ENCODE assay signal across 8 mouse cellular contexts in the genomic region with DNA sequence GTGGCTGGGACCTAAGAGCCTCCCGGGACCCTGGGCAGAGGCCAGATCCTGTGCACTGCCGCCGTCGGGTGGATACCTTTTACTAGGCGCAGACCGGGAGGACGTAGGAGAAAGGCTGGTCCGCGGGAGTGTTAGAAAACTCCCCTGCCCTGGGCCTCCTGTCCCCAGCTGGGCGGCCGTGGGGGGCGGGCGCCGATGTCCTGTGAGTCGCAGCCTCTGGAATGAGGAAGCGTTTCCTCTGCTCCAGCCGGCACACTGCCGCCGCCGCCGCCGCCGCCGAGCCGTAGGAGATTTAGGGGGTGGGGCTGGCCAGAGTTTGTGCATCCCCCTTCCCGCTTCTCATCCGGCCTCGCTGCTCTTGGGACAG. TPM values are rescaled to one million over a fixed set of nuclear protein-coding genes. Genes with fewer than 3 reads are reported as not detected.
A peak's percentile ranks its signal among the peaks of the same experiment; 100 is the strongest.
DNase-seq lines count a peak whose midpoint lies in the region; ATAC-seq and TF ChIP-seq lines count a peak whose summit lies in the region.

No protein-coding gene starts in this region.

- 0% methylated on average over 28 of the region's 28 CpGs for WGBS in heart, embryonic 13.5 days
- under 1% methylated on average over 28 of the region's 28 CpGs for WGBS in kidney, embryonic 15.5 days
- WGBS in lung, postnatal 0 days: under 1% methylated on average over 16 of the region's 28 CpGs

- H3K36me3 ChIP-seq in heart, embryonic 13.5 days: peaks cover 48% of the 10 kb centered on the region
- H3K36me3 ChIP-seq in kidney, embryonic 15.5 days: peaks cover 40% of the 10 kb centered on the region
- H3K36me3 ChIP-seq in lung, postnatal 0 days (ENCODE audit: insufficient read depth, low read length): no peaks in the 10 kb centered on the region

- H3K9me3 ChIP-seq in heart, embryonic 13.5 days: no peaks in the 10 kb centered on the region
- H3K9me3 ChIP-seq in kidney, embryonic 15.5 days (replicated peaks): no peaks in the 10 kb centered on the region
- no peaks in the 10 kb centered on the region for H3K9me3 ChIP-seq in lung, postnatal 0 days (ENCODE audit: low read length)

- in situ Hi-C loops in Patski (cut with MboI; ENCODE audit: low pct_unique_long_range_greater_than_20kb): no loop called here

- DNase-seq in 3134 (ENCODE audit: extremely low read depth, insufficient read length, low spot score) (peak; percentile 92), Patski (ENCODE audit: low read depth, low spot score) (no peak)
- DNase-seq in lung, postnatal 0 days (ENCODE audit: low spot score): peak; percentile 96
- peak; percentile 73 for DNase-seq in ovary, postnatal 36 days (ENCODE audit: low spot score)
- no peak for DNase-seq in frontal cortex, postnatal 25 days (ENCODE audit: low spot score in 2 of 2)

- no peaks in the 10 kb centered on the region; the same call in none of the 2 replicates for H3K4me1 ChIP-seq in embryonic fibroblast, embryonic 13.5 days (ENCODE audit: control insufficient read depth, insufficient read depth, low read length)
- peaks cover 41% of the 10 kb centered on the region for H3K4me1 ChIP-seq in heart, embryonic 13.5 days
- peaks cover 36% of the 10 kb centered on the region for H3K4me1 ChIP-seq in kidney, embryonic 15.5 days
- peaks cover 9% of the 10 kb centered on the region; the same call in 1 of the 2 replicates for H3K4me1 ChIP-seq in lung, postnatal 0 days (ENCODE audit: insufficient read depth, low read depth, low read length)

- H3K4me3 ChIP-seq in embryonic fibroblast, embryonic 13.5 days (ENCODE audit: insufficient read depth, low read length): peak overlapping the region; percentile 98
- H3K4me3 ChIP-seq in heart, embryonic 13.5 days: peak overlapping the region; percentile 99
- peak overlapping the region; percentile 83 for H3K4me3 ChIP-seq in kidney, embryonic 15.5 days (replicated peaks)
- peak overlapping the region; percentile 91 for H3K4me3 ChIP-seq in lung, postnatal 0 days (ENCODE audit: low read depth, low read length)

- CTCF ChIA-PET in Patski (lab: Charles Lee): interaction anchor here (1.1 to 2.2 kb wide), 5 partner anchors 10 to 39 kb away, joined by 3 to 9 read pairs (median 4); a partner anchor contains a TSS

- peak; percentile 63 for TF ChIP-seq EP300 in lung, postnatal 0 days (IDR thresholded peaks at IDR 0.05)

- POLR2A ChIA-PET in Patski (lab: Charles Lee): interaction anchor here (0.6 to 1.3 kb wide), 5 partner anchors 17 to 931 kb away, joined by 3 to 5 read pairs (median 3); a partner anchor contains a TSS

- peak; percentile 88 for ATAC-seq in Patski
- peak; percentile 75 for ATAC-seq in heart, embryonic 13.5 days (ENCODE audit: extremely low read depth, insufficient number of reproducible peaks, low FRiP score, low TSS enrichment)
- peak; percentile 88 for ATAC-seq in kidney, embryonic 15.5 days (replicated peaks; ENCODE audit: low FRiP score)
- peak; percentile 90 for ATAC-seq in lung, postnatal 0 days

- TF ChIP-seq CTCF in Patski (IDR thresholded peaks at IDR 0.05): no peak
- TF ChIP-seq CTCF in embryonic fibroblast, embryonic 13.5 days (IDR thresholded peaks at IDR 0.05; ENCODE audit: borderline replicate concordance, insufficient read depth, low read length): no peak
- TF ChIP-seq CTCF in lung, postnatal 0 days (IDR thresholded peaks at IDR 0.05): peak; percentile 13; the same call in 1 of the 2 replicates

- H3K9ac ChIP-seq in heart, embryonic 13.5 days: peak overlapping the region; percentile 96
- peak overlapping the region; percentile 79 for H3K9ac ChIP-seq in kidney, embryonic 15.5 days
- peak overlapping the region; percentile 93 for H3K9ac ChIP-seq in lung, postnatal 0 days (replicated peaks; ENCODE audit: low read depth)

- no peaks in the 10 kb centered on the region for H3K27me3 ChIP-seq in Patski
- H3K27me3 ChIP-seq in heart, embryonic 13.5 days (replicated peaks): no peaks in the 10 kb centered on the region
- H3K27me3 ChIP-seq in kidney, embryonic 15.5 days: no peaks in the 10 kb centered on the region
- no peaks in the 10 kb centered on the region for H3K27me3 ChIP-seq in lung, postnatal 0 days (replicated peaks; ENCODE audit: insufficient read depth, low read length)

- TF ChIP-seq POLR2A in embryonic fibroblast, embryonic 13.5 days (IDR thresholded peaks at IDR 0.05; ENCODE audit: low read depth, low read length): peak; percentile 57

- H3K4me2 ChIP-seq in heart, embryonic 13.5 days: peak overlapping the region; percentile 88
- H3K4me2 ChIP-seq in kidney, embryonic 15.5 days: peak overlapping the region; percentile 72
- peak overlapping the region; percentile 87 for H3K4me2 ChIP-seq in lung, postnatal 0 days (replicated peaks; ENCODE audit: low read depth, low read length)

- peak overlapping the region; percentile 93 for H3K27ac ChIP-seq in embryonic fibroblast, embryonic 13.5 days (ENCODE audit: insufficient read depth, low read length)
- H3K27ac ChIP-seq in heart, embryonic 13.5 days (replicated peaks): peak overlapping the region; percentile 99
- H3K27ac ChIP-seq in kidney, embryonic 15.5 days: peak overlapping the region; percentile 97
- peak overlapping the region; percentile 98 for H3K27ac ChIP-seq in lung, postnatal 0 days (ENCODE audit: low read length)

RNA-seq across cellular contexts. Expression of a gene that starts 0.6 kb away (rescaled TPM):
- polyA plus RNA-seq in Patski (2021): 157 TPM
- polyA plus RNA-seq in embryonic fibroblast, embryonic 13.5 days (2011; ENCODE audit: insufficient read length, low read depth, missing spikeins): 129 and 131 TPM in 2 replicates
- 236 and 262 TPM in 2 replicates for polyA plus RNA-seq in heart, embryonic 13.5 days (2015; fragmentation: Nextera tagmentation; extraction: Ambion mirVana)
- polyA plus RNA-seq in kidney, embryonic 15.5 days (2015; fragmentation: Nextera tagmentation; extraction: Ambion mirVana): 202 and 204 TPM in 2 replicates
- polyA plus RNA-seq in lung, postnatal 0 days (2015; fragmentation: Nextera tagmentation; extraction: Ambion mirVana): 373 and 379 TPM in 2 replicates

RNA-seq across cellular contexts. Expression of a gene that starts 0.7 kb away (rescaled TPM):
- polyA plus RNA-seq in Patski (2021): 79.4 TPM
- 37.9 and 40.7 TPM in 2 replicates for polyA plus RNA-seq in embryonic fibroblast, embryonic 13.5 days (2011; ENCODE audit: insufficient read length, low read depth, missing spikeins)
- polyA plus RNA-seq in heart, embryonic 13.5 days (2015; fragmentation: Nextera tagmentation; extraction: Ambion mirVana): 93.0 and 101 TPM in 2 replicates
- polyA plus RNA-seq in kidney, embryonic 15.5 days (2015; fragmentation: Nextera tagmentation; extraction: Ambion mirVana): 121 and 131 TPM in 2 replicates
- polyA plus RNA-seq in lung, postnatal 0 days (2015; fragmentation: Nextera tagmentation; extraction: Ambion mirVana): 160 and 177 TPM in 2 replicates

RNA-seq across cellular contexts. Expression of a gene that starts 17.3 kb away (rescaled TPM):
- polyA plus RNA-seq in Patski (2021): 6.0 TPM
- 4.2 and 4.5 TPM in 2 replicates for polyA plus RNA-seq in embryonic fibroblast, embryonic 13.5 days (2011; ENCODE audit: insufficient read length, low read depth, missing spikeins)
- polyA plus RNA-seq in heart, embryonic 13.5 days (2015; fragmentation: Nextera tagmentation; extraction: Ambion mirVana): 1.1 and 2.0 TPM in 2 replicates
- polyA plus RNA-seq in kidney, embryonic 15.5 days (2015; fragmentation: Nextera tagmentation; extraction: Ambion mirVana): 0.47 and 0.50 TPM in 2 replicates
- polyA plus RNA-seq in lung, postnatal 0 days (2015; fragmentation: Nextera tagmentation; extraction: Ambion mirVana): 1.4 and 2.2 TPM in 2 replicates

RNA-seq across cellular contexts. Expression of a gene that starts 21.4 kb away (rescaled TPM):
- polyA plus RNA-seq in Patski (2021): 33.0 TPM
- polyA plus RNA-seq in embryonic fibroblast, embryonic 13.5 days (2011; ENCODE audit: insufficient read length, low read depth, missing spikeins): 17.9 and 22.1 TPM in 2 replicates
- 11.0 and 11.7 TPM in 2 replicates for polyA plus RNA-seq in heart, embryonic 13.5 days (2015; fragmentation: Nextera tagmentation; extraction: Ambion mirVana)
- 17.7 and 18.2 TPM in 2 replicates for polyA plus RNA-seq in kidney, embryonic 15.5 days (2015; fragmentation: Nextera tagmentation; extraction: Ambion mirVana)
- 15.2 and 16.2 TPM in 2 replicates for polyA plus RNA-seq in lung, postnatal 0 days (2015; fragmentation: Nextera tagmentation; extraction: Ambion mirVana)

RNA-seq across cellular contexts. Expression of a gene that starts 21.8 kb away (rescaled TPM):
- polyA plus RNA-seq in Patski (2021): 5.6 TPM
- polyA plus RNA-seq in embryonic fibroblast, embryonic 13.5 days (2011; ENCODE audit: insufficient read length, low read depth, missing spikeins): 2.2 and 2.4 TPM in 2 replicates
- polyA plus RNA-seq in heart, embryonic 13.5 days (2015; fragmentation: Nextera tagmentation; extraction: Ambion mirVana): 0.56 and 0.60 TPM in 2 replicates
- polyA plus RNA-seq in kidney, embryonic 15.5 days (2015; fragmentation: Nextera tagmentation; extraction: Ambion mirVana): 1.5 and 1.7 TPM in 2 replicates
- 2.8 and 3.5 TPM in 2 replicates for polyA plus RNA-seq in lung, postnatal 0 days (2015; fragmentation: Nextera tagmentation; extraction: Ambion mirVana)

Comparison
In these comparisons a context has a peak if more than half of its experiments do, and no peak if none do; other contexts are left out.
1. DNase-seq: peak in 3134 (single experiment), lung, postnatal 0 days (single experiment) and ovary, postnatal 36 days (single experiment); none in Patski (single experiment) and frontal cortex, postnatal 25 days (0 of 2).
2. Peak in every context shown above with its lines, with median percentiles within 50 percentile points of each other: ATAC-seq, H3K27ac ChIP-seq, H3K4me3 ChIP-seq, H3K4me2 ChIP-seq and H3K9ac ChIP-seq.